Mouse (Mus musculus) cerebellum, adult 2 months (tissue): ENCODE data around the gene Kti12.

Experiments used
- CTCF ChIP-seq: fragments of 200-500 bp; IDR thresholded peaks from 2 replicates; pipeline ENCODE4 v1.5.1; 2011; ENCODE audit warnings: low read depth, mild to moderate bottlenecking, control low read depth, low read length, moderate library complexity, borderline replicate concordance; ENCODE audit not compliant: insufficient read depth
- POLR2A ChIP-seq: fragments of 200-500 bp; IDR thresholded peaks from 2 replicates; pipeline ENCODE4 v1.6.1; 2011; ENCODE audit warnings: low read length, control low read depth, borderline replicate concordance; ENCODE audit not compliant: insufficient read depth

DNA sequence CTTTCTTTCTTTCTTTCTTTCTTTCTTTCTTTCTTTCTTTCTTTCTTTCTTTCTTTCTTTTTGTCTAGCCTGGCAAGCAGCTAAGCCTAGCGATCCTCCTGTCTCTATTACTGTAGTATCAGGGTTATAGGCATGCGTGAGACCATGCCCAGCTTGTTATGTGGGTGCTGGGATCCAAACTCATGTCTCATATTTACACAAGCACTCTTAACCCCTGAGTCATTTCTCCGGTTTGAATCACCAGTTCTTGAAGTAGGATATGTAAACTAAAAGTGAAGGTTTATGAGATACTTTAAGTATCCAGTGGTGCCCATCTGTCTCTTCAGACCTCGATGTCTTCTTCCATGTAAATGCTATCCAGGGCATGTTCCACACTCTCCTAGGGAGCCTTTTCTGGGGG lies 39.9 kb downstream of the Kti12 start:
- no peak for TF ChIP-seq CTCF
- no peak for TF ChIP-seq POLR2A
